Mouse (Mus musculus): ENCODE results near the gene Bmpr1a.
A peak's percentile ranks its signal among the peaks of the same experiment; 100 is the strongest.

Gene Bmpr1a

GRCm38 (mm10) chr14:34378560-34379331 lies 124.4 kb downstream of the Bmpr1a start:
- DNase-seq, result no peak

- DNase-seq, result no peak
Observed at GRCm38 (mm10) chr14:34377121-34377520, 126.0 kb downstream of the Bmpr1a start.

DNA sequence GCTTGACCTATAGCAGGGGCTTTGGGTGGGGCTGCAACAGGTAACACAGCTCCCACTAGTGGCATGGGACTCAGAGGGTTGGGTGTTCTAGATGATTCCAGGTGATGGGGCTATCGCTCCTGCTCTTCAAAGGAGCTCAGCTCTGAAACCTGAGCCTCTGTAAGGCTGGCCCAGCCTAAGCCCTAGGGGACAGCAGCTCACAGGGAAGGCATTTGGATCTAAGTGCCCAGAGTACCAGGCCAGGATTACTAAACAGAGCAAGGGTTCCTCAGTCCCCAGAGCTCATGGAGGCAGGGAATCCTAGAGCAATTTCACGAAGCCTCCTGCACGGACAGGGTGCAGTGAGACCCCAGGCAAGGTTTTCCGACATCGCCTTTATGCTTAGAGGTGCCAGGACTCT lies 127.2 kb downstream of the Bmpr1a start:
- DNase-seq, result no peak

DNA sequence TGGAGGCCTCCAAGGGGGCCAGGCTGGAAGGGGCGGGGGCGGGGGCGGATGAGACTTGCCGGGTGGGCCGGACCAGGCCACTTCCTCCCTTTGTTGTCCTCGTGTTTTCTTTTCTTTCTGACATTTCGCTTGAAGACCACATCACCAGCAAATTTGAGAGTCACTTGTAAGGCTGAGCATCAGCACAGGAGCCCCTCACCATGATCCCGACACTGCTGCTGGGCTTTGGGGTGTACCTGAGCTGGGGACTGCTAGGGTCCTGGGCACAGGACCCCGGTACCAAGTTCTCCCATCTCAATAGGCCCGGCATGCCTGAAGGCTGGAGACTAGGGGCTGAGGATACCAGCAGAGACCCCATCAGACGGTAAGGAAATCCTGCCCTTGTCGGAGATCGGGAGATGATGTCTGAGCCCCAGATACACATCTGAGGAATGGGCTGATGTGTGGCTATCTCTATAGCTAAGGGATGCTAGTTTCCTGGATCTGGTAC lies 127.7 kb downstream of the Bmpr1a start, which contains the start of gene Mmrn2:
Gene Mmrn2 (plus strand): TSS at position 51 of the 490 bp plus-strand sequence.
- DNase-seq, result no peak

GRCm38 (mm10) chr14:34374577-34374976 lies 128.6 kb downstream of the Bmpr1a start, which contains the start of gene Sncg:
TSS of gene Sncg (minus strand) at chr14:34374789.
- no peak for DNase-seq

- DNase-seq, result no peak
Observed at GRCm38 (mm10) chr14:34373581-34373980, 129.6 kb downstream of the Bmpr1a start.

- DNase-seq, result peak; percentile 36
Observed at GRCm38 (mm10) chr14:34372646-34373045, 130.5 kb downstream of the Bmpr1a start.

DNA sequence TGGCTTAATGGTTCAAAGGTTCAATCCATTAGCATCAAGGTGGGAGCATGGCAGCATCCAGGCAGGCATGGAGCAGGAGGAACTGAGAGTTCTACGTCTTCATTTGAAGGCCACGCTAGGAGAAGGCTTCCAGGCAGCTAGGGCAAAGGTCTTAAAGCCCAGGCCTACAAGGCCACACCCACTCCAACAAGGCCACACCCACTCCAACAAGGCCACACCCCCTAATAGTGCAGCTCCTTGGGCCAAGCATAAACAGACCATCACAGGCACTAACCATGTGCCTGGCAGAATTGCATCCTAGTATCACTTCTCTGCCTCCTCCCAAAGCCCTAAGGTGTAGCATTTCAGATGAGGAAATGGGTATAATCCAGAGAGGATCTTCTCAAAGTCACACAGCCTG lies 131.4 kb downstream of the Bmpr1a start:
- DNase-seq, result no peak

- DNase-seq, result no peak
Observed at GRCm38 (mm10) chr14:34370921-34371320, 132.2 kb downstream of the Bmpr1a start.

- DNase-seq, result no peak
Observed at GRCm38 (mm10) chr14:34370203-34370602, 132.9 kb downstream of the Bmpr1a start.

DNA sequence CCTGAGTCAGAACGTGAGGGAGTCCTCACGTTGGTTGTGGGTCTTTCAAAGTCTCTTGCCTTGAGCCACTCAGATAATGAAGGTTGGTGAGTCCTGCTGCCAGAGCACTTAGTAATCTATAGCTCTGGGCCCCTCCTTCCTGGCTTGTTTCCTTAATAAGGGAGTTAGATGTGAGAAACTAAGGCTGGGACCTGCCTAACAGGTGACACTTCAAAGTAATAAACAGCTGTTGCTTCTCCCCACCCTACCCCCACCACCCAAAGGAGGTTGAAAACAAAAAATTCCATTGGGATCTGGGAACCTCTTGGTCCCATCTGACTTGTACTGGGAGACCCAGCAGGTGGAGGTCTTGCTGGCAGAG lies 138.0 kb downstream of the Bmpr1a start:
- DNase-seq, result peak; percentile 16

DNA sequence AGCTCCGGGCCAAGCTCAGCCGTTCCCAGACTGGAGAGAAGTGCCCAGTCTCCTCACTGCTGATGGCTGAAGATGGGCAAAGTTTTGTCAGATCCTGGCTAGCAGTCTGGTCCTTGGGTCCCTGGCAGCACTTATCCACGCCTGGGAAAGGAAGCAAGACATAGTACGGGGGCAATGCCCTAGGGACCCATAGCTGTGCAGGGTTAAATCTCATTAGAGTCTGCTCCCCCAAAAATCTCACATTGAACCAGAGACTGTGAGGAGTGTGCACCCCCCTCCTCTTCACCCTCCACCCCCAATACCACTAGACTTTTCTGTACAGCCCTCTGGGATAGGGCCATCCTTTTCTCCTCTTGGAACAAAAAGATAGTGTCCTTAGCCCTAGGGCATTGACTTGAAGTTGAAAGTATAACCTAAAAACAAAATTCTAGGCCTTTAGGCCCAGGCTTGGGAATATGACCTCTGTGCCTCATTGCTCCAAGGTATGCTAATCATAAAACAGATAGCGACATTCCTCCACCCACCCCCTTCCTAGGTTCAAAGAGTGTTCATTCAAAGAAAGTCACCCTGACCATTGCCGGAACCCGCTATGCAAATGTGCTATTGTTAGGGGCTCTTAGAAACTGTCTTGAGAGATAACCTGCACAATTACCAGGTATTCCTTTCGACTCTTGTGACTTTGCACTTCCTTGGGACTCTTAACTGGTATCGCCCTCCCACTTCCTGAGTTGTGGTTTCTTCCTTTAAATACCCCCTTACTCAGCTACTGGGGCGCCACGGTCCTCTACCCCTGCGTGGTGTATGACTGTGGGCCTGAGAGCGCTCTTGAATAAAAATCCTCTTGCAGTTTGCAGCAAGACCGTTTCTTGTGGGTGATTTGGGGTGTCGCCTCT lies 138.6 kb downstream of the Bmpr1a start:
- peak; percentile 17 for DNase-seq

- DNase-seq, result peak; percentile 68
Observed at GRCm38 (mm10) chr14:34363490-34364253, 139.5 kb downstream of the Bmpr1a start.

DNA sequence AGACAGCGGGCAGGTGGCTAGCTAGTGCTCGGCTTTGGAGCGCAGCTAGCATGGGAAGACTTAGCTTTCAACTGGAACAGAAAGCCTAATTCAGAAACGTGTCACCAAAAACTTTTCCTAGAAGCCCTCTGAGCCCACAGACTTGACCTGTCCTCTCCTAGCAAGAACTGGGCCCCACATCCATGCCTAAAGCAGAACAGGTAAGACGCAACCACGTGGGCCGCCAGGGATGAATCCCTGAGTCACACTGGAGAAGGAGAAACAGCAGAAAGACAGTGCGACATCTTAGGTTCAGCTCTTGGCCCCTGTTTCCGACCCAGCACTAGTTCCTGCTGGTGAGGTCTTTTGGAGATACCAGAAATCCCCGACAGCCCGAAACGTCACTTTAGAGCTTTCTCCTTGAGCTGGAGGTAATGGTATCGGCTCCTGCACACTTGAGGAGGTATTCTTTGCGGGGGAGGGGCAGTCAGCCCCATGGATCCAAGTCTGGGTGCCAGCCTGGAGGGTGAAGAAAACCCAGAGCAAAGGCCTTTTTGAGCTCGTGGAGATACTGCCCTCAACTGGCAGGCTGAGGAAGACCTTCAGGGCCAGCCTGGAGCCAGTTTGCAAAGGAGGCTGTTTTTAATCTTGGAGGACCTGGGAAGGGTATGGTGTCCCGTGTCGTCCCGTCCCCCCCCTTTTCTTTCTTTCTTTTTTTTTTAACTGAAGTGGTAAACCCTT lies 140.3 kb downstream of the Bmpr1a start:
- peak; percentile 87 for DNase-seq

DNA sequence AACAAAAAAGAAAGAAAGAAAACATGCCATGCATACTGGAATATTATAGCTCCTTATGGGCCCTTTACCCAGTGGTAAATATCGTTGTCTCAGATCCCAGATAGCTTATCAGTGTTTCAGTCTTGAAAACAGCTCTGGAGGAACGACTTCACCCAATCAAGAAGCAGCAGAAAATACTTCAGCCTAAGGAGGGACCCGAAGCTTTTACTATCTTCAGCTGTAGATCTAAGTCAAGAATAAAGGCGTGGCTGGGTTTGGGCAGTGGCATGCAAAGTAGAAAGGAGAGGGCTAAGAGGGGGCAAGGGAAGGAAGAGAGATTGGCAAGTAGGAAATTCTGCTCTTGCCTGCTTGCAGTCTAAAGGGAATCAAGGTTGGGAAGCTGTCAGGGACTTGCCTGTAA lies 141.0 kb downstream of the Bmpr1a start:
- no peak for DNase-seq
